Mouse (Mus musculus): ENCODE data around the gene Skil.

Skil gene

DNA sequence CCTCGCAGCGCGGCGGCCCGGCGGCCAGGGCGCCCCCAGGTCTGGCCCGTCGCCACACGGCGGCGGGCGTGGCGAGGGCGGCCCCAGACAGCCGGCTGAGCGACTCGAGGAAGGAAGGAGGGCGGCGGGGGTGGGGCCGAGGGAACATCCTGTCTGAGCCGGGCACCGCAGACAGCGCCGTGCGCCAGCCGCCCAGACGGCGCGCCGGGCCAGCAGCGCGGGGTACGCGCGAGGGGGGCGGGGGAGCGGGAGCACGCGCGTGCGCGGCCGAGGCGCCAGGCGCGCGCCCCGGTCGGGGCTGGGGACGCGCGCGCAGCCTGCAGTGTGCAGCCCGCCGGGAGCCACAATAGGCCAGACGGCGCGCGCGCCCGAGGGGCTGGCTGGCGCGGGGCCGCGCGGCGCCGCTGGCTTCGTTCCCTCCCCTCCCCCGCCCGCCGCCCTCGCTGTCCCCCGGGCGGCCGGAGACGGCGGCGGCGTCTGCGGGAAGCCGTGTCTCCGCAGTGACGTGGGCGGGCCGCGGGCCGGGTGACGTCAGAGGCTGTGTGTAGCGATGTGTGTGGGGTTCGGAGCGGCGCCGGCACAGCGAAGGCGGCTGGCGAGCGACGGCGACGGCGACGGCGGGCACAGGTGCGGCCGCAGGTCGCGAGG, at the start of gene Skil:
Skil (plus strand) TSS at position 528 of the 648 bp plus-strand sequence.
- peak; percentile 95 for DNase-seq (ENCODE audit: low read depth, low spot score)

DNA sequence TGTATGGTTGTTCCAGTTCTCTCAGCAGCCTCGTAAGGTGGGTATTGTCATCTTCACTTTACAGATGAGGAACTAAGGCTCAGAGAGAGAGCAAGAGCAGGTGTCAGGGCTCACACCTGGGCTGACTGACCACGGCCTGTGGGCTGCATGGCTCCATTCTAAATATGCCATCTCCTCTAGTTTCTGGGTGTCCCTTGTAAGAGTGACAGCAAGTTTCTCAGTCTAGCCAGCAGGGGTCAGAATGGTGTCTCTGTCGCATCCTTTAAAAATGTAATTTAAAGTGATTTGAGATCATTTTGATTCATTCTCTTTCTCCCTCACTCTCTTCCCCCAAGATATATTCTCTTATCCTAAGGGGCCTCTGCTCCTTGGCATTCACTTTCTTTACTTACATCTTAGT, 47.6 kb upstream of the Skil start:
- DNase-seq (ENCODE audit: low read depth, low spot score): no peak

DNA sequence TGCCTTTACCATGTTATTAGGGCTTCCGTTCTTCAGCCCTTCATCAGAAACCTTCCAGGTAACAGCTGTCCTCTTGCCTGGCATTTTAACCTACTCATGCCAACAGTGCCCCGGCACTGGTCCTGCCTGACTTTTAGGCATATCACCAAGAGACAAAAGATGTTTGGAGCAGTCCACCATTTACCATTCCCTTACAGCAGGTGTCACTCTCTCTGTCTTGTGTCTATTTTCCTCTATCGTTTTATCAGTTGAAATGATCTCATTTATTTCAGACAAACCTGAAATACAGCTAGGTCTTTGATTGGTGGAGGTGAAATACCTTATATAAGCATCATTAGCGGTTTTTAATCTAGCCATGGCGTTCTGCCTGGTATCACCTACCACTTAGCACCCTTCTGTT, 45.8 kb upstream of the Skil start:
- DNase-seq (ENCODE audit: low read depth, low spot score): no peak

DNA sequence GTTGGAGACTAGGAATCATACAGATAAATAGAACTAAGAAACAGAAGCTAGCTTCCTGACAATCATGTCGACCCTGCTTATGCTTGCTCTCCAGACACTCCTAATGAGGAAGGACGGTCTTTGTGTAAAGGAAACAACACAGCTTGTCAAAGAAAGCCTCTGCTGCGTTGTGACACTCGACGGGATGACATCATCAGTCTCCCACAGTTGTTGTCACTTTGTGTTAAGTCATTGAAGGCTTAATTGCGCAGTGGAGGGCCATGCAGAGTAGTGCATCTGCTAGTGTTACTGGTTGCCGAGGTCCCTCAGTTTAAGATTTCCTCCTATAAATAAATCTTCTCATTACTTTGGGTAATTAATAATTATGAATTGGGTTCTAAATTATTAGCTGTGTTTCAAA, 44.5 kb upstream of the Skil start:
- no peak for DNase-seq (ENCODE audit: low read depth, low spot score)

DNA sequence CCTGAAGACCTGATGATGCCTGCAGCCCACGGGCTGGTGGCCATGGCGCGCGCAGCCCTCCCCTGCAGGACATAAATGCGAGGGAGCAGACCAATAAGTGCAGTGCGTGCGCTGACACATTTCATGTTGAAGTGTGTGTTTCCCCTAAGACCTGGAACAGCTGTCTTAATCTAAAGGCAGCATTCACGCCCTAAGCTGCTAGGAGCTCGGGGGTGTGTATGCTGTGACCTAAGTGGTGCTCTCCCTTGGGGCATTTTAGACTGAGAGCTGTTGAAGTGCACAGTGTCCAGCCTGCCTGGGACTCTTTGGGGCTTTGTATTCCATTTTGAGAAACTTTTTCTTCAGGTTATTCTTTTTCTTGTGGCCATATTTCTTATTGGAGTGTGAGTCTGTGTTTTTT, 43.1 kb upstream of the Skil start:
- no peak for DNase-seq (ENCODE audit: low read depth, low spot score)

DNA sequence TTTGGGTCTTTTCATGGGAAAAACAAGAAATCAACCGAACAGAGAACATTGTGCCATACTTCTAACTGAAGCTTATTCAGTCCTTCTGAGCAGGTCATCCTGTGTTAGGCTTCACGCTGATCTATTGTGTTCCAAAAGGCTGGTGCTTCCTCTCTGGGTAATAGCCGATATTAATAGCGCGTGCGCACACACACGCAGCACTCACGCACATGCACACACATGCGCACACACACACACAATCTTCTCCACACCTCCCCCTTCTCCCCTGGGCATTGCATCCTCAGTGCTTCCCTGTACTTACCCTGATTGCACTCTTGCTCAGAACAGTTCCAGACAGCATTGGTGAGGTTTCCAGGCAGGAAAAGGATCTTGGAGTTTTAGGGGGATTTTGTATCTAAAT, 41.7 kb upstream of the Skil start:
- no peak for DNase-seq (ENCODE audit: low read depth, low spot score)

DNA sequence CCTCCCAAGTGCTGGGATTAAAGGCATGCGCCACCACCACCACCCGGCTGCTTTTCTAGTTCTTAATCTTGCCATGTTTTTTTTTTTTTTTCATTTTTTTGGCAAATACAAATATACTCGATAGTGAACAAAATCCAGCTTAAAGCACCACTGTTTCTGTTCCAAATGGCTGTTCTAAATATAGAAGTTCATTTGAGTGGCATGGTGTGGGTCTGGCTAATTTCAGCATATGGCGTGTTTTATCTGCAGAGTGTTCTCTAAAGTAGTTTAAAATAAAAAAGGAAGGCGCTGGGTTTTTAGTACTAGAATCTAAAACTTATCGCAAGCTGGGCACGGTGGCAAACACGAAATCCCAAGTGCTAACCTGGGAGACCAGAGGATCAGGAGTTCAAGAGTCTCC, 40.0 kb upstream of the Skil start:
- DNase-seq (ENCODE audit: low read depth, low spot score): no peak

DNA sequence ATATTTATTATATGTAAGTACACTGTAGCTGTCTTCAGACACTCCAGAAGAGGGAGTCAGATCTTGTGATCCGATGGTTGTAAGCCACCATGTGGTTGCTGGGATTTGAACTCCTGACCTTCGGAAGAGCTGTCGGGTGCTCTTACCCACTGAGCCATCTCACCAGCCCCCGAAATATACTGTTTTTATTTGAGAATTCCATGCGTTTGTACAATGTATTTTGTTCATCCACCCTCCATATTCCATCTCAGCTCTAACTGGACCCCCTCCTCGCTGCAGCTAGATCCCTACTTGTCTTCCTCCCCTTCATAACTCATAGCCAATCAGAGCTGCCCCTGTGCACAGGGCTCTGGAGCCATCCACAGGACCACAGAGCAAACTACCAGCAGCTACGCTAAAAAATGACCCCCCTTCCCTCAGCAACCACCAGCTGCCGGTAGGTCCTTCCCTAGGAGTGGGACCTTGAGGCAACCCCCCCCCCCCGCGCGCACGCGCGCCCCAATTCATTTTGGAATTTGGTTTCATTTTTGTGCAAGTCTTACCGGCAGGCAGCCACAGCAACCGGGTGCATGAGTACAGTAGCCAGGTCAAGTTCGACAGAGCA, 38.7 kb upstream of the Skil start:
- DNase-seq (ENCODE audit: low read depth, low spot score): peak; percentile 61

DNA sequence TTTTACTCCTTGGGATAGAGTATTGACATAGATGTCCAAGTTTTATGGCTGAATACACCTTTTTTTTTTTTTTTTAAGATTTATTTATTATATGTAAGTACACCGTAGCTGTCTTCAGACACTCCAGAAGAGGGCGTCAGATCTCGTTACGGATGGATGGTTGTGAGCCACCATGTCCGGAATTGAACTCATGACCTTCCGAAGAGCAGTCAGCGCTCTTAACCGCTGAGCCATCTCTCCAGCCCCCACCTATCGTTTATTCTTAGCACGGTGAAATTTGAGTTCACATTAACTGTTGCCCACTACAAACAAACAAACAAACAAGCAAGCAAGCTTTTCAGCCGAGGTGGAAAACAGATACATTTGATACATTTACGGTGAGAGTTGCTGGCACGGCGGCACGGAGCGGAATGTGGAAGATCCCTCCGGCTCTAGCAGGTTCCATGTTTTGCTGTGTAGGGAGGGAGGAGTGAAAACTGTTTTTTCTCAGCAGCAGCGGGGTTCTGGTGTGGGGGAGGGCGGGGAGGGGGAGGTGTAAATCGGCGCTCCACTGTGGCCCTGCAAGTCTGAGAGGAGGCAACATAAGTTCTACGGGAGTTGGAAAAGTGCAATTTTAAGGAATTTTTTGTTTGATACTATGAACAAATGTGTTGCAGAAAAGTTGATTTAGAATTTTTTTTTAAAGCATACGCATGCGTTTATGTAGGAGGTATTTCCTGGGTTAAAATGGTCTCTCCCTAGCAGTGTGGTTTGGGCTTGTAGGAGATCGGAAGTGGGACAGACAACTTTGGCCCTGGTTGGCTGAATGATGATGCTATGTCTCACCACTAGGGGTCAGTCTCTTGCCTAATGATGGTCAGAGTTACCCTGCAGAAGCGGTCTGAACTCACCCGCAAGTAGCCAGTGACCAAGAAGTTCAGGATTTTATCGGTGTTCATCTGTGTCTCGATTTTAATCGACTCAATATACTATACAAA, 37.9 kb upstream of the Skil start:
- DNase-seq (ENCODE audit: low read depth, low spot score): peak; percentile 93

DNA sequence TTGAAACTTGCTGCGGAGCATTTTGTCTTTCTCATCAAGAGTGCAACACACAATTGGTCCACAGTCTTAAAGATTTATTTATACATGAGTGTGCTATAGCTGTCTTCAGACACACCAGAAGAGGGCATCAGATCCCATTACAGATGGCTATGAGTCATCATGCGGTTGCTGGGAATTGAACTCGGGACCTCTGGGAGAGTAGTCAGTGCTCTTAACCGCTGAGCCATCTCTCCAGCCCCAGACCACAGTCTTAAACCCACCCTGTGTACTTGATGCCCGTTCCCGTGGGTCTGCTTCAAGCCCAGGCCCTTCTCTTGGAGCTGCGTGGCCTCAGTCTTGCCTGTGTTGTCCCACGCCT, 34.1 kb upstream of the Skil start:
- DNase-seq (ENCODE audit: low read depth, low spot score): no peak

DNA sequence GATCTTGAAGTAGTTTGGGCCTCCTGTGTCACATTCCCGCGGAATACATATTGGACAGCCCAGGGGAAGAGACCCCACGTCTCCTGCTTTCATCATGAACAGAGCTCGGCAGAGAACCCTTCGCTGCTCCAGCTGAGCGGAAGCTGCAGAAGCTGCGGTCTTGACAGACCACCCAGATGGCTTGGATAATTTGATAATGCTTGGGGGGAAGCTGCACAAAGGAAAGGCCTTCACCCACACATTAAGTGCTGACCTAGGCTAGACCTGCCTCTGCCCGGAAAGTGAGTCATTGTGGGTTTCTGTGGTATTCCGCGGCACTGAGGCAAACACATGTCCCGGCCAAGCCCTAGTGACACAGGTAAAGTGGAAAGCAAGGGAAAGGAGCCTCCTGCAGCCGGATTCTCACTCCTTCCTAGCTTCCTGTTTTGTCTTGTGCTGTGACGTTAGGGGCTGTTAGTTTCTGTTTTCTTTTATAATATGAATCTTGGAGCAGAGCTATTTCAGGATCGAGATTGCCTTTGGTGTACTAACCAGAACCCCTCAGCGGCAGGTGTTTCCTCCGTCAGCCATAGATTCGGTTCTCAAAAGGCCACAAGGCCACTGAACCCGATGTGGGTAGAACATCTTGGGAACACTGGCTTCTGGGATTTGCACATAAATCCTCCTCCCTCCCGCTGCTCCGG, 33.6 kb upstream of the Skil start:
- DNase-seq (ENCODE audit: low read depth, low spot score): no peak

DNA sequence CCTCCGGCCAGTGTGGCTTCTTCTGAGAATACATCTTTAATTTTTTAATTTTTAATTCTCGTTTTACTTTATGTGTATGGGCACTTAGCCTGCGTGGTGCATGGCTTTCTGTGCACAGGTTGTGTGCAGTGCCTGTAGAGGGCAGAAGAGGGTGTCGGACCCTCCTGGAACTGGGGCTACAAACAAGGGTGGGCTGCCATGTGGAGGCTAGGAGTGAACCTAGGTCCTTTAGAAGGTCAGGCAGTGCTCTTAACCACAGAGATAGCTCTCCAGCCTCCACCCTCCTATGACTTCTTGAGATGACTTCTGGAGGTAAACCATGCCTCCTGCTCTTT, 33.1 kb upstream of the Skil start:
- no peak for DNase-seq (ENCODE audit: low read depth, low spot score)

DNA sequence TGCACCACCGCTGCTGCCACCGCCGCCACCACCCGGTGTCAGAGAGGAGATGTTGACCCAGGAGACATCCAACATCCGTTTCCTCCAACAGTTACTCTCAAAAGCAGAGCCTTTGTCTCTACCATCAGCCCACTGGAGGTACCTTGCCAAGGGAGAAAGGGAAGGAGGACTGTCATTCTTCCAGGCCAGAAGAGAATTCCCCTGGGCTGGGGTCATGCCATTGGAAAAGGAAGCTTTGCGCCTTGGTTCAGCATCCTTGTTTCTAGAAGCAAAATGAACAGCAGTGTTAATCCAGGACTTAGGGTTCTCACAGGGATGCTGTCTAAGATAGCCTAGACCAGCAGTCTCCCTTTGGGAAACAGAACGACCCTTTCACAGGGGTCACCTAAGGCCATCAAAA, 32.5 kb upstream of the Skil start:
- no peak for DNase-seq (ENCODE audit: low read depth, low spot score)

DNA sequence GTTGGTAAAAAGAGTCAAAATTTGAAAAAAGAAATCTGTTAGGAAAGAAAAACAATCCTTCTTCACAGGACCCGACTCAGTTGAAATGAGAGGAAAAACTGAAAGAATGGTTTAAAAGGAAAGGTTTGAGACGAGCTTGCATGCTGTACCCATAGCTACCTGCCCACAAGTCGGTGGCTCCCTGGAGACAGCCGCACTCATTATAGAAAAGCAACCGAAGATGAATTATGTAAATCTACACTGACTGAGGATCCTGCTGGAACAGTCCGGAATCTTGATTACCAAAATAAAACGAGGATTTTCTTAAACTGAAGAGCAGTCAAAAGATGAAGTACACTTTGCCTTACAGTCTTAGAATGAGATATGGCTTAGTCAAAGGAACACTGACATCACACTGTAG, 26.4 kb upstream of the Skil start:
- no peak for DNase-seq (ENCODE audit: low read depth, low spot score)

DNA sequence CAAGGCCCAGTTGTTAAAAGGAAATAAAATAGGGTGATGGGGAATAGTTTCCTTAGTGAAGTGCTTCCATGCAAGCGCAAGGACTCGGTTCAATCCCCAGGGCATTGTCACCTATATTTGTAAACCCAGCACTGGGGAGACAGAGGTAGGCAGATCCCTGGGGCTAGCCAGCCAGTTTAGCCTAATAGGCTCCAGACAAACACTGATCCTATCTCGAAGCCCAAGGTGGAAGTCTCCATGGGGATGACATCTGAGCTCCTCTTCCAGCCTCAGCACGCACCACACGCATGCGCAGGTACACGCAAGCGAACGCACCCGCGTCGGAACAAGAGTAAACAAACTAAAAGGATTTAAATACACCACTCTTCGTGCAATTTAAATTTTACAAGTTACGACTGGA, 23.1 kb upstream of the Skil start:
- no peak for DNase-seq (ENCODE audit: low read depth, low spot score)

DNA sequence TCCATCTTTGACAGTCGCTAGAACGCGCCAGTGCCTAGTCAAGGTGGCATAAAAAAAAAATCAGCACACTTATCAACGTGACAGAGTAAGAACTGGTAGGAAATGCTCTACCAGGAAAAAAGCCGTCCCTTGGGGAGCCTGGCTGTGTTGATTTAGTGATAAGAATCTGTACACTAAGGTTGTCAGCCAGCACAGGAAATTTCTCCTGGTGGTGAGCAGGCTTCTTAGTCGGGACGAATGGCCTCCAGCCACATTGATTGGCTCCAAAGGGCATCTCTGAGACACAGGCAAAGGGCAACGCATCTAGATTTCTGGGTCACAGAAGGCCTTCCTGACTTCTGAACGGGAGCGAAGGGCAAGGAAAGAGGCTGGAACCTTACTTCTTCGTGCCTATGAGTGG, 19.1 kb upstream of the Skil start:
- no peak for DNase-seq (ENCODE audit: low read depth, low spot score)

DNA sequence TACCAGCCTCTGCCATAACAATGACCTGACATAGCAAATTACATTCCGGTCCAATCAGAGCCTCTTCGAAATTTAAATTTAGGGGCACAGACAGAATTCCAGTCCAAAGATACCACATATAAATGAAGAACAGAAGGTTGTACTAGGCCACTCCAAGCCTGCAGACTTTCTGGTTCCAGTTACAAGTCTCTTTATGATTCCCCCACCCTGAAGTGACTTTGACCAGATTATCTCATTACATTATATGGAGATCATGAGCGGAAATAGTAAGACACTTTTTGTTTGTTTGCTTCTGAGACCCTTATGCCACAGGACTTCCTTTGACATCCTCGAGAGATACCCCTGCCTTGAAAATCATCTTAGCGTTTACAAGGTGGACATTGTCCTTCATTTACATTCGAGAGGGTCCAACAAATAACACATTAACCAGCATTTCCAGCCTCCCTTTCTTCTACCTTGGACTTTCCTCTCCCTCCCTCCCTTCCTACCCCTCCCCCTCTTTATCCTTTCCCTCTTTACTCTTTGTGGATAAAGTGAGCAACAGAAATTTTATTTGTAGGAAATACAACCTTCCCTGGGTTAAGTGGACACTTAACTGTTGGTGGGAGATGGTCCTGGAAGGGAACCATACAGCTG, 17.7 kb upstream of the Skil start:
- no peak for DNase-seq (ENCODE audit: low read depth, low spot score)

DNA sequence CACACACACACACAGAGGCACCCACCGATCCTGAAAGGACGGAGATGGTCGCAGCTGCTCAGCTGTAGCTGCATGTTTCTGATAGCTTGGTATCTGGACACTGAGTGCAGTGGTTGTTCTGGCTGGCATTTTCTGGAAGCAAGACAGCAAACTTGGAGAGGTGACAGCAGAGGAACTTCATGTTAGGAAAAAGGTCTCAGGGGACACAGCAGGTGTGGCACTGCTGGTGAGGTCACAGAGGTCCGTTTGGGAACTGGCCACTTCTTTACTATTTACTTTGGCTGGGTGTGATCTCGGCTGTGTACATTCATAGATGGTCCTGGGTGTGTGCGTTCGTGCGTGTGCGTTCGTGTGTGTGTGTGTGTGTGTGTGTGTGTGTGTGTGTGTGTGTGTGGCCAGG, 15.4 kb upstream of the Skil start:
- DNase-seq (ENCODE audit: low read depth, low spot score): no peak

DNA sequence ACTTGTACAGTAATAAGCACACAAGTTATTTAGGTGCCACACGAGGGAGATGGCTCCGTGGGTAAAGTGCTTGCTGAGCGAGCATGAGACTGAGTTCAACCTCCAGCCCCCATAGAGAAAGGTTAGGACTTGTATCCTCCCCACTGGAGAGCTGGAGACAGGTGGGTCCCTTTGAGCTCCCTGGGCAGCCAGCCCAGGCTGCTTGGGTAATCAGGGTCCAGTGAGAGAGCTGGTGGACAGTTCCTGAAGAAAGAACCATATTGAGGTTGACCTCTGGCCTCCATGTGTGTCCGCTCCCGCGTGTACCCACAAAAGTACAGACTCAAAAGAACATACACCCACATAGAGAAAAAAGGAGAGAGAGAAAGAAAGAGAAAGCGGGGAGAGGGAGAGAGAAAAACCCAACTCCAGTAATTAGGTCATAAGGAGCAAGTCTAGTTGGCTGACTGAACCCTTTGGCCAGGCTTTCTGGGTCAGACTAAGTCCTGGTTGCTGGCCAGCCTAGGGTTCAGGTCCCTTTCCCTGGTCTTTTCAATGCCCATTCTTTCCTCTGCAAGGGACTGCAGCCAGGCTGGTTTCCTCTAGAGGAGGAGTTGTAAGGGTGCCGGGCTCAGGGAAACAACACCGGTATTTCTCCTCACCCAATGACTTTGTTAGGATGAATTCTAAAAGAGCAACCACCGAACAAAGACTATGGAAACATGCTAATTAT, 13.9 kb upstream of the Skil start:
- no peak for DNase-seq (ENCODE audit: low read depth, low spot score)

DNA sequence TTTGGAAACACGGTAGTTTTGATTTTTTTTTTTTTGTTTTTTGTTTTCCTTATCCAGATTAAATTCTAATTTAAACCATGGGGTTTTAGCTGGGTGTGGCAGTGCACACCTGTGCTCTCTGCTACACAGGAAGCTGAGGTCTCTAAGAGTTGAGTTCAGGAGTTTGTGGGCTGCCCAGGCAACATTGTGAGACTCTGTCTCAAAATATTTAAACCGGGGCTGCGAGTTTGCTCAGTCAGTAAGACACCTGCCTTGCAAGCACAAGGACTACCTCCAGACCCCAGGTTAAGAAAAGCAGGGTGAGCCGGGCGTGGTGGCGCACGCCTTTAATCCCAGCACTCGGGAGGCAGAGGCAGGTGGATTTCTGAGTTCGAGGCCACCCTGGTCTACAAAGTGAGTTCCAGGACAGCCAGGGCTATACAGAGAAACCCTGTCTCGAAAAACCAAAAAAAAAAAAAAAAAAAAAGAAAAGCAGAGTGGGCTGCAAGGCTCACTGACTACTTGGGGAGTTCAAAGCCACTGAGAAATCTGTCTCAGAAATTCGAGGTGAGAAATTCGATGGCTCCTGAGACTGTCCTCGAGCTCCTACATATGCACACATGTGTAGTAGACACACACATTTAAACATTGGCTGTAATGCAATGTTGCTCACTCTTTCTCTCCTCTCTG, 11.9 kb upstream of the Skil start:
- no peak for DNase-seq (ENCODE audit: low read depth, low spot score)
